Comparison of ENCODE assay signal across 7 mouse cellular contexts in the genomic region with DNA sequence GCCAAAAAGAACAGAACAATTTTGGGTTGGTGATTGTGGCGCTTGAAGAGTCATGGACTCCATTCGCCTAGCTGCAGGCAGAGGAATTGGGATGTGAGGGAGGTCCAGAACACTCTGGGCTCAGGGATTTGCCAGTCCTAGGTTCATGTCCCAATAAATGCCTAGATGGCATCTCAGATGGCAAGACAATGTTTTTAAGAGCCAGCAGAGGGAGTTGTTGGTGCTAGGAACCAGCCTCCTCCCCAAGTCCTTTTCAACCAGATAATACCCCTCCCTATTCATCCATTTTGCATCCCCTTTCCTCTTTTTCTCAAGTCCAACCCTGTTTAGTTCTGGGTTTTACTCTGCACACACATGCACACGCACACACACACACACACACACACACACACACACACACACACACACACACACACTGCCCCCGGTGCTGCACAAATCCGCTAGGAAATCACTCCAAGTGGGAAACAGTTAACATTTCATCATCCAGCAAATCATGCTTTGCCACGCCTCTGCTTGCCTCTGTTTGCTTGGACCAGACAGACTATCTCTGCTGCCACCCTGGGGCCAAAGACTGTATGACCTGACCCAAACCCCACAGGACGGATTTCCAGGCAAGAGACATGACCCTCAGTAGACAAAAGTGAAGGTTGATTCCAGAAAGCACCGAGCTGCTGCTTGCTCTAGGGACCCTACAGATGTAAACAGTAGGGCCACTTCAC. TPM values are rescaled to one million over a fixed set of nuclear protein-coding genes. Genes with fewer than 3 reads are reported as not detected.
DNase-seq lines count a peak whose midpoint lies in the region; ATAC-seq and TF ChIP-seq lines count a peak whose summit lies in the region.

No protein-coding gene starts in this region.

- H3K27ac ChIP-seq in hindbrain, embryonic 15.5 days (replicated peaks): peak overlapping the region; percentile 80
- H3K27ac ChIP-seq in left cerebral cortex, adult 2 months: peak overlapping the region; percentile 83

- ATAC-seq in hindbrain, embryonic 15.5 days (ENCODE audit: low FRiP score, low read depth): peak; percentile 55

- H3K9ac ChIP-seq in hindbrain, embryonic 15.5 days: no peak overlapping the region

- H3K4me1 ChIP-seq in hindbrain, embryonic 15.5 days (replicated peaks): 0 out of 2 replicates have a peak, but pooled peaks cover 5% of the 10 kb centered on the region

- H3K9me3 ChIP-seq in hindbrain, embryonic 15.5 days: no peaks in the 10 kb centered on the region

- TF ChIP-seq CTCF in left cerebral cortex, adult 2 months (IDR thresholded peaks at IDR 0.05): no peak; the same call in none of the 2 replicates

- no peaks in the 10 kb centered on the region for H3K36me3 ChIP-seq in hindbrain, embryonic 15.5 days

- WGBS in hindbrain, embryonic 15.5 days: 46% methylated on average over 7 of the region's 8 CpGs

- H3K4me2 ChIP-seq in hindbrain, embryonic 15.5 days: peak overlapping the region; percentile 56

- H3K4me3 ChIP-seq in hindbrain, embryonic 15.5 days: peak overlapping the region; percentile 24
- H3K4me3 ChIP-seq in left cerebral cortex, adult 2 months: peak overlapping the region; percentile 45

- H3K27me3 ChIP-seq in hindbrain, embryonic 15.5 days: no peaks in the 10 kb centered on the region

- DNase-seq in R1 (ENCODE audit: low read depth, low spot score): peak; percentile 83
- DNase-seq in cerebellum, adult 9-11 months: peak; percentile 76
- DNase-seq in gastrocnemius, adult 18-20 months (ENCODE audit: low spot score): peak; percentile 51
- peak in 1 of 2 experiments; percentile 22 for DNase-seq in left cerebral cortex, adult 2 months (ENCODE audit: extremely low spot score in 1 of 2, low spot score in 2 of 2)
- peak; percentile 74 to 77 for DNase-seq in lung, postnatal 4 days
- DNase-seq in right cerebral cortex, postnatal 14 days: peak; percentile 32

- intact Hi-C loops in left cerebral cortex, adult 2 months (cut with DNase I): loop anchor here (2.0 kb wide), 1 partner anchor 157 kb away; no protein-coding TSS in a partner anchor

RNA-seq across cellular contexts. Expression of gene Araf, which starts 22.3 kb away (rescaled TPM):
- total RNA-seq in gastrocnemius, adult 18-20 months (2021): 10 to 100 TPM; 93.9 to 96.8 TPM
- polyA plus RNA-seq in hindbrain, embryonic 15.5 days (2015; fragmentation: Nextera tagmentation; extraction: Ambion mirVana): 348 and 366 TPM in 2 replicates
- 100 to 1,000 TPM; 172 to 180 TPM for total RNA-seq in left cerebral cortex, adult 2 months (2021)

RNA-seq across cellular contexts. Expression of gene Timp1, which starts 50.1 kb away (rescaled TPM):
- total RNA-seq in gastrocnemius, adult 18-20 months (2021): 1 to 10 TPM in 1 of 2 experiments, under 1 TPM in 1; 0.62 to 1.7 TPM
- 4.2 and 5.3 TPM in 2 replicates for polyA plus RNA-seq in hindbrain, embryonic 15.5 days (2015; fragmentation: Nextera tagmentation; extraction: Ambion mirVana)
- total RNA-seq in left cerebral cortex, adult 2 months (2021): 1 to 10 TPM; 1.0 to 1.3 TPM
